Mouse (Mus musculus): Measurements from ENCODE around the gene Ubxn4.
A peak's percentile ranks its signal among the peaks of the same experiment; 100 is the strongest.

Ubxn4 gene

GRCm38 (mm10) chr1:128243627-128243995 lies at the start of gene Ubxn4:
TSS of gene Ubxn4 (plus strand) at chr1:128243964.
- DNase-seq (ENCODE audit: low read depth, low spot score), result no peak

DNA sequence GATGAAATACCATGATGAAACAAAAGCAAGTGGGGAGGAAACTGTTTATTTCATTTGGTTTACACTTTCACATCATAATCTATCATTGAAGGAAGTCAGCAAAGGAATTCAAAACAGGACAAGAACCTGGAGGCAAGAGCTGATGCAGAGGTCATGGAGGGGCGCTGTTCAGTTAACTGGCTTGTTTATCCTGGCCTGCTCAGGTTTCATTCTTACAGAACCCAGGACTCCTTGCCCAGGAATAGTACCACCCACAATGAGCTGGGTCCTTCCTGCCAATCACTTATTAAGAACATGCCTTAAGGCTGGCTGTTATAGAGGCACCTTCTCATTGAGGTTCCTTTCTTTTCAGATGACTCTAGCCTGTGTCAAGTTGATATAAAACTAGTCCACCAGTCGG lies 49.8 kb upstream of the Ubxn4 start:
- peak; percentile 7 for DNase-seq (ENCODE audit: low read depth, low spot score)

DNA sequence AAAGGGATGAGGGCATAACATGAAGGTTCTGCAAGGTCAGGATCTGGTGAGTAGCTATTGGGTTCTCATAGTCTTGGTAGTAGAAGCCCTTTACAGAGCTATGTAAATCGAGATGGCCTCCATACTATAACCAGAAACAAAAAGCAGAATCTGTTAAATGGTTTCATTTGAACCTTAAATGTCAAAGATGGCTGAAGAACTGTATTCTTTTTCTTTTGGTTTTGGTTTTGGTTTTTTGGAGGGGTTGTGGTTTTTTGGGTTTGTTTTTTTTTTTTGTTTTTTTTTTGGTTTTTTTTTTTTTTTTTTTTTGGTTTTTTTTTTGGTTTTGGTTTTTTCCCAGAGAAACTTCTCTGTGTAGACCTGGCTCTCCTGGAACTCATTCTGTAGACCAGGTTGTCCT lies 46.4 kb upstream of the Ubxn4 start:
- no peak for DNase-seq (ENCODE audit: low read depth, low spot score)

DNA sequence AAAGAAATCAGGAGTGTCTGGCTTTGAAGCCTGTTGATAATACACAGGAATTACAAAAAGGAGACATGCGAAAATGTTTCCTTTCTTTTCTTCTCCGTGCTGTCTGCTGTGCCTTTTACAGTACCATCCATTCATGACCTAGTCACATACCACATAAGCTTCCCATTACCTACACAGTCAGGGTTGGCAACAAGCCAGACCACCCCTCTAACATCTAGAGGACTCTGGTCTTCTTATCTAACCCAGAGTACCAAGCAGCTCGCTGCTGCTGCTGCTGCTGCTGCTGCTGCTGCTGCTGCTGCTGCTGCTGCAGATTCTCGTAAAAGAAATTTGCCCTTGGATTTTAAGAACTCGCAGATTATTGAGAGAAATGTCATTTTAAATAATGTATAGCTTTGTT lies 30.5 kb upstream of the Ubxn4 start:
- no peak for DNase-seq (ENCODE audit: low read depth, low spot score)

DNA sequence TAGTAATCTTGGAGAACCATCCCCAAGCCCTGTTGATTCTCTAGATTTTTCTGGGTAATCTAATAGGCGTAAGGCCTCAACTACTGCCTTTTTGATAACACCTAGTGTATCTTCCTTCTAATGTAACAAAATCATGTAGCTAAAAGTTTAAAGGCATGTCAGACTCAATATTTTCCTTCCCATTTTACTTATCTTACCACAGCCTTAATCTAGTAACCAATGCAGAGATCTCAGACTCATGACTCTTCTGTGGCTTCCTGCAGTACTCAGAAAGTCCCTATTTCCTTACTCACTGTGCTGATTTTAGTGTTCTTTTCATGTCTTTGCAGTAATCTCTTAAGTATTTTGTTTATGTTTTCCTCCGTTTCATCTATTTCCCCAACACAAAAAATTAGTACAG lies 21.9 kb upstream of the Ubxn4 start:
- DNase-seq (ENCODE audit: low read depth, low spot score), result no peak

DNA sequence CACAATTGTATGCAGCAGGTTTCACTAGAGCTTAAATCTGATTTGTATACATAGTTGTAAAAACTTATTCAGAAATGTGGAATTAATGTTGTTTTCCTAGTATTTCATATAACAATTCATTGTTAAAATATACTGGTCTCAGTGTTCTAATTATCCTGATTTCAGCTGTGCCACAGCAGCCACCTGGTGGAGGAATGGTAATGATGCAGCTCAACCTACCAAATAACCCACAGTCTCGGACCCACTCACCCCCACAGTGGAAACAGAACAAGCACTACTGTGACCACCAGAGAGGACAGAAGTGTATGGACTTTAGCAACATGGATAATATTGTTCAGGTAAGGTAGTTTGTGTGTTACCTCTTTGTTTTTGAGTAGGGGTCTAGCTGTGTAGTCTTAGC lies 20.5 kb upstream of the Ubxn4 start:
- peak; percentile 72 for DNase-seq (ENCODE audit: low read depth, low spot score)

DNA sequence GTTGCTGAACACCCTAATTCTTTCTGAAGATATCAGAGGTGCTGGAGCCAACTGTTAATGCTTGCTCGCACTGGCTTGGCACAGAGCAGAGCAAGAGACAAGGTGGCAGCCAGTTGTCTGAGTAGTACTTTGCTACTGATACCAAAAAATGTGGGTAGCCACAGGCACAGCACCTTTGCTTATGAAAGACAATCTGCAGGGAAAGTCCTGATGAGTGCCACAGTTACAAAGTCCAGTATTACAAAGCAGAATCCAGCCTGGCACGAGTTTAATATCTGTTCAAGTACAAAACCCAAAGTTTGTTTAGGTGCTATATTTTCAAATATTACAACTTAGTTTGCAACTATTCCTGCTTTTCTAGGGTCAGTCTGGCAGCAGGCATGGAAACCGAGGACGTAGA lies 8.6 kb upstream of the Ubxn4 start:
- no peak for DNase-seq (ENCODE audit: low read depth, low spot score)

DNA sequence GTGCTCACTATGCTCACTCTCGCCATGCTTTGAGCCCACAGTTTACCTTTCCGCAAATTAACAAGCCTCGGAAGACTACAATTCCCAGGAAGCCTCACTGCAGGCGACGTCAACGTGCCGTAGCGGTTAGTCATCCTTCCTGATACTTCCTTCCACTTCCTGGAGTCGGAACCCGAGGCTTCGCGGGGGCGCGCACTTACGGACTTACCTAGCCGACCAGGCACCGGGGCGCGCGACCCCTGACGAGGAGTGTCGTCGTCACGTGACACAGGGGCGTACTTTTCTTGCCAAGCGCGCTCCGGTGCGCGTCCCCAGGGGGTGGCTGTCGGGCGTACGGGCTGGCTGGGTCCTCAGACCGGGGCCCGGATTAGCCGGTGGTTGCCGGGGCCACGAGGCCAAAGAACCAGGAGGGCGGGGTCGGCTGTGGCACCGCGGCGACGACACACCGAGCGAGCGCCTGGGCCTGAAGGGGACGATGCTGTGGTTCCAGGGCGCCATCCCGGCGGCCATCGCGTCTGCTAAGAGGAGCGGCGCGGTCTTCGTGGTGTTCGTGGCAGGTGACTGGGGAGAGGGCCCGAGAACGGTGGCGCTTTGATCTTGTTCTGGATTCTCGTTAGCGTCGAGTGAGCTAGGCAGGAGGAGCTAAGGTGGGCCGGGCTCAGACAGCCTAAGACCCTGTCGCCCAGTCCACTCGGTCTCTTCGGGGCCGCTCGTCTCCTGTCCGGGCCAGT lies 397 bp downstream of the Ubxn4 start:
- peak; percentile 100 for DNase-seq (ENCODE audit: low read depth, low spot score)

DNA sequence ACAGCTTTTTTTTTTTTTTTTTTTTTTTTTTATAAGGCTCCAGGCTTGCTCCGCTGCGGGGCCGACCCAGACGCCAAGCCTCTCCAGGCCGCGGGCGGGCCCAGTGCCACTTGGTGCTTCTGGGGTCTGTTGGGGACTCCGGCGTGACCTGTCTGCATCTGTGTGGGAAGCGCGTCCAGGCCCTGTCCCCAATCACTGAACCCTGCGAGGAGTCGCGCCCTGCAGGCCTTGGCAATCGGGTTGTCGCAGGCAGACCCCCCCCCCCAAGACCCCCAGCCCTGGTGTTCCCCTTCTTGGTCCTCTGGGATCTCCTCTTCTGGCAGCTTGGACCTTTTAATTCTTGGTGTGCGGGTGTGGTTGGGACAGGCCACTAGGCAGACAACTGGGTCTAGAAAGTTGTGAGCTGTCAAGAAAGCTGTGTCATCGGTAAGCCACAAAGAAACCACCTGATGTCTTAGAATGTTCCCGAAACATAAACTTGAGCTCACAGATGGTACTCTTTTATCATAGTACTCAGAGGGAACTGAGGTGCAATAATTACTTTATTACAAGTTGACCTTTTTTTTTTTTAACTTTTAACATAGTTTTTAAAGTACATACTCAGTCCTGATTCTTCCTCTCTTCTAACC lies 1.1 kb downstream of the Ubxn4 start:
- peak; percentile 38 for DNase-seq (ENCODE audit: low read depth, low spot score)

DNA sequence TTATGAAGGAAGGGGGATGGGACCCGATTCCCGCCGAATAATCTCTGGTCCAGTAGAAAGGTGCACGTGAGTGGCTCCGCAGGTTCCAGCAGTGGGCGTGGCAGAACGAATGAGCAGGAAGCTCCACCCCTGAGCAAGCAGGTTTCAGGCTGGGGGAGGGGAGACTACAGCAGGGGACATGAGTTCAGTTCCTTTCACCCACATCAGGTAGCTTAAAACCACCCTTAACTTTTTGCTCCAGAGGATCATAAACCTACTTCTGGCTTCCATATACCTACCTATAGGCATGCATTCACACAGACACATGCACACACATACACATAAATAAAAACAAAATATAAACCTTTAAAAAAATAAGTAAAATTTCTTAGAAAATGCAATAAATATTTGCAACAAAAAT lies 23.3 kb downstream of the Ubxn4 start:
- peak; percentile 62 for DNase-seq (ENCODE audit: low read depth, low spot score)

GRCm38 (mm10) chr1:128270731-128271130 lies 27.0 kb downstream of the Ubxn4 start:
- DNase-seq (ENCODE audit: low read depth, low spot score), result no peak

GRCm38 (mm10) chr1:128275908-128276307 lies 32.1 kb downstream of the Ubxn4 start:
- DNase-seq (ENCODE audit: low read depth, low spot score), result no peak

DNA sequence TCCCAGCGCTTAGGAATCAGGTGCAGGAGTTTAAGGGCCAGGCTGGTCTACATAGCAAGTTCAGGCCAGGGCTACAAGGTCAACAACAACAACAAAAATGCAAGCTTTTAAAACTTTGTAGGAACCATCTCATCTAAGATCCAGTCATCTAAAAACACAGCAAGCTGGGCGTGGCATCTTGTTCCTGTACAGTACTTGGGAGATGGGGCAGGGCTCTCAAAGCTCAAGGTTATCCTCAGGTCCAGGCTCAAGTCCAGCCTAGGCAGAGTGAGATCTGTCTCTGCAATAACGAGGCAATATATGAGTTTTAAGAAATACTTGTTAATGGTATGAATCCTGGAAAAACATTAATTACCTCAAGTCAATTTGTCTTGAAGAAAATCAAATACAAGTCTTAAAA lies 34.8 kb downstream of the Ubxn4 start:
- no peak for DNase-seq (ENCODE audit: low read depth, low spot score)

DNA sequence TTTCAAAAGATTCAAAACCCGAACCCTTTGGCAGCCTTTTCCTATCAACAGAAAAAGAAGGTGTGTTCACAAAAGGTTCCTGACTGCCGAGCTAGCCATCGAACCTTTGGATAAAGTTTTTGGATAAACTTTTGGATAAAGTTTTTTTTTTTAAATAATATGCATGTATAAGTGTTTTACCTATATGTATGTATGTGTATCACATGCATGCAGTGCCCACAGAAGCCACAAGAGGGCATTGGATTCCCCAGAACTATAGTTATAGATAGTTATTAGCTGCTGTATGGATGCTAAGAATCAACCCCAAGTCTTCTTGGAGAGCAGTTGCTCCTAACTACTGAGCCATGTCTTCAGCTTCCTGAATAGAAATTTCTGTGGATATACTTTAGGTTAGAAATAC lies 38.0 kb downstream of the Ubxn4 start:
- DNase-seq (ENCODE audit: low read depth, low spot score), result peak; percentile 54

- peak; percentile 34 for DNase-seq (ENCODE audit: low read depth, low spot score)
These were observed 39.2 kb downstream of the Ubxn4 start for GRCm38 (mm10) chr1:128282924-128283323.

- DNase-seq (ENCODE audit: low read depth, low spot score), result no peak
These were observed 40.5 kb downstream of the Ubxn4 start for GRCm38 (mm10) chr1:128284157-128284690.

DNA sequence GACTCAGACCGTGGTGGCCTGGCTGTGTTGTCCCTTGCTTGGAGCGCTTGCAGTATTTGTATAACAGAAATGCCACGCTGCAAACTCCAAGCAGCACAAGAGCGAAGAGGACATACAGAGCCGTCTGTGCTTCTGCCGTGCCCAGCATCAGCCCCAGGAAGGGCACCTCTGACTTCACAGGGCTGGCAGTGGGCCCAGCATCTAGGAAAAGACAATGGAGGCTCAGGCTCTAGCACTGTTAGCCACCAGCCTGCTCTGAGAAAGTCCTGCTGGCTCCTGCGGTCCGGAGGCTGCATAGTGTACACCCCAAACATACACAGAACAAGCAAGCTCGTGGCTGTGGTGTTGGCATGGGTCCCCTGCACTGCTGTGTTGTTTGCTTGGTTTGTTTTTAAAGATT lies 41.4 kb downstream of the Ubxn4 start:
- DNase-seq (ENCODE audit: low read depth, low spot score), result no peak

GRCm38 (mm10) chr1:128290295-128290694 lies 46.5 kb downstream of the Ubxn4 start:
- DNase-seq (ENCODE audit: low read depth, low spot score), result no peak

DNA sequence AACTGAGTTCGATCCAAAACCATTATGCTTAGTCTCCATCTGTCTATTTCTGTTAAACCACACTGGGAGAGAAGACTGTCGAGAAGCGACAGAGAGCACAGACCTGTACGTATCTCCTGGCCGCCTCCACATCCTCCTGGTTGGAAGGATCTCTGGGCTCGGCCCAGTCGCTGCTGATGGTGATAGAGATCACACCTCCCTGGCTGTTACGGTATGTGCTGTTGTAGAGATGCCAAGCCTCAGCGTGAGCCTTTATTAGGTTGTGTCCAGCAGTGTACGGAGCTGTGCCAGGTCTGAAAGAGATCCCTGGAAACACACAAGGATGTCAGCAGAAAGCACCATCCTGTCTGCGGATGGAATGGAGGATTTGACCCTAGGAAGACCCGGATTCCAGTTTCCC lies 49.8 kb downstream of the Ubxn4 start:
- DNase-seq (ENCODE audit: low read depth, low spot score), result no peak

DNA sequence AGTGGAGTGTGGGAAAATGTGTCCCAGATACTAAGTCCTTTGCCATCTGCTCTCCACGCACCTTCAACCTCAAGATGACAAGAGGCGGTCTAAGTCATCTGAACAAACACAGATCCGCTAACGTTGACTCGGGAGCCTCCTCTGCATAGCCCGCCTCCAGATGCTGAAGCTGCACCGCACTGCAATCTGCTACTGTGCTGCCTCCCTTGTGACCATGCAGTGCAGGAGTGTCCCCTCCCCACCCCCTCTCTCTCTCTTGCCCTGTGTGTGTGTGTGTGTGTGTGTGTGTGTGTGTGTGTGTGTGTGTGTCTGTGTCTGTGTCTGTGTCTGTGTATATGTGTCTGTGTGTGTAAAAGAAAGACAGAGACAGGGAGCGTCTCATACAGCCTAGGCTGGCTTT lies 51.5 kb downstream of the Ubxn4 start:
- DNase-seq (ENCODE audit: low read depth, low spot score), result no peak

GRCm38 (mm10) chr1:128295717-128296528 lies 52.2 kb downstream of the Ubxn4 start:
- no peak for DNase-seq (ENCODE audit: low read depth, low spot score)

GRCm38 (mm10) chr1:128303900-128304299 lies 60.1 kb downstream of the Ubxn4 start:
- no peak for DNase-seq (ENCODE audit: low read depth, low spot score)
